Mouse (Mus musculus) myocyte (in vitro differentiated cells): ENCODE results near the gene Nwd2. TPM values are rescaled to one million over a fixed set of nuclear protein-coding genes. Genes with fewer than 3 reads are reported as not detected.

ENCODE experiments used
- H3K27me3 ChIP-seq: one replicate; pipeline ENCODE4 v1.6.1; 2011; ENCODE audit not compliant: control insufficient read depth, insufficient read depth, insufficient read length
- H3K36me3 ChIP-seq: one replicate; pipeline ENCODE4 v1.6.1; 2011; ENCODE audit not compliant: control insufficient read depth, insufficient read depth
- H3K4me2 ChIP-seq: one replicate; pipeline ENCODE4 v1.6.1; 2011; ENCODE audit warnings: low read depth, control low read depth
- H3K4me3 ChIP-seq: one replicate; pipeline ENCODE4 v1.5.1; 2011; ENCODE audit warnings: mild to moderate bottlenecking, control low read depth, moderate library complexity
- H3K79me2 ChIP-seq: one replicate; pipeline ENCODE4 v1.6.1; 2011; ENCODE audit not compliant: control insufficient read depth, insufficient read depth
- H3ac ChIP-seq: one replicate; pipeline ENCODE4 v1.6.1; 2011; ENCODE audit not compliant: control insufficient read depth, insufficient read length
- CEBPB ChIP-seq: IDR thresholded peaks from 2 replicates; pipeline ENCODE4 v1.6.1; 2011; ENCODE audit warnings: mild to moderate bottlenecking, moderate library complexity; ENCODE audit not compliant: poor library complexity, insufficient read depth, severe bottlenecking
- E2F4 ChIP-seq: IDR thresholded peaks from one replicate; pipeline ENCODE4 v1.6.1; 2011; ENCODE audit warnings: mild to moderate bottlenecking, control low read depth, moderate library complexity; ENCODE audit not compliant: insufficient read depth
- MAX ChIP-seq: IDR thresholded peaks from one replicate; pipeline ENCODE4 v1.6.1; 2011; ENCODE audit warnings: low read depth, mild to moderate bottlenecking, control low read depth
- MYOD1 ChIP-seq, 3 experiments: IDR thresholded peaks; one replicate each; pipeline ENCODE4 v1.6.1; 2011; ENCODE audit warnings: control low read depth in 2 of 3, low read depth in 2 of 3, mild to moderate bottlenecking in 2 of 3, moderate library complexity in 1 of 3; ENCODE audit not compliant: insufficient read length in 2 of 3, control insufficient read depth in 1 of 3
- MYOG ChIP-seq, 3 experiments: IDR thresholded peaks; one replicate each; pipeline ENCODE4 v1.6.1; 2011; ENCODE audit warnings: control low read depth in 2 of 3, low read depth in 2 of 3, mild to moderate bottlenecking in 2 of 3; ENCODE audit not compliant: insufficient read length in 2 of 3, control insufficient read depth in 1 of 3, insufficient read depth in 1 of 3
- POLR2A ChIP-seq: IDR thresholded peaks from one replicate; pipeline ENCODE4 v1.6.1; 2011; ENCODE audit warnings: low read depth, mild to moderate bottlenecking, control low read depth, moderate library complexity; ENCODE audit not compliant: insufficient read length
- POLR2AphosphoS2 ChIP-seq: IDR thresholded peaks from one replicate; pipeline ENCODE4 v1.6.1; 2011; ENCODE audit warnings: low read depth, control low read depth; ENCODE audit not compliant: insufficient read length
- REST ChIP-seq: IDR thresholded peaks from one replicate; pipeline ENCODE4 v1.6.1; 2011; ENCODE audit warnings: mild to moderate bottlenecking, control low read depth, moderate library complexity; ENCODE audit not compliant: insufficient read depth, insufficient read length
- SRF ChIP-seq: IDR thresholded peaks from one replicate; pipeline ENCODE4 v1.6.1; 2011; ENCODE audit warnings: low read depth; ENCODE audit not compliant: control insufficient read depth, insufficient read length
- TCF12 ChIP-seq: IDR thresholded peaks from one replicate; pipeline ENCODE4 v1.6.1; 2011; ENCODE audit warnings: mild to moderate bottlenecking, control low read depth; ENCODE audit not compliant: poor library complexity, insufficient read depth, severe bottlenecking
- TCF3 ChIP-seq: IDR thresholded peaks from one replicate; pipeline ENCODE4 v1.6.1; 2011; ENCODE audit warnings: low read depth, control low read depth; ENCODE audit not compliant: insufficient read length
- USF1 ChIP-seq: IDR thresholded peaks from one replicate; pipeline ENCODE4 v1.6.1; 2011; ENCODE audit warnings: low read depth, mild to moderate bottlenecking, control low read depth, moderate library complexity
- polyA plus RNA-seq: library from polyadenylated mRNA; unstranded; fragments of >200 nt; fragmentation: generic; extraction: Trizol; gene quantifications from one replicate; pipeline ENCODE4 v1.2.1, GENCODE M21; 2012; ENCODE audit warnings: missing spikeins

Nwd2 gene
- polyA plus RNA-seq: 0.01 TPM

DNA sequence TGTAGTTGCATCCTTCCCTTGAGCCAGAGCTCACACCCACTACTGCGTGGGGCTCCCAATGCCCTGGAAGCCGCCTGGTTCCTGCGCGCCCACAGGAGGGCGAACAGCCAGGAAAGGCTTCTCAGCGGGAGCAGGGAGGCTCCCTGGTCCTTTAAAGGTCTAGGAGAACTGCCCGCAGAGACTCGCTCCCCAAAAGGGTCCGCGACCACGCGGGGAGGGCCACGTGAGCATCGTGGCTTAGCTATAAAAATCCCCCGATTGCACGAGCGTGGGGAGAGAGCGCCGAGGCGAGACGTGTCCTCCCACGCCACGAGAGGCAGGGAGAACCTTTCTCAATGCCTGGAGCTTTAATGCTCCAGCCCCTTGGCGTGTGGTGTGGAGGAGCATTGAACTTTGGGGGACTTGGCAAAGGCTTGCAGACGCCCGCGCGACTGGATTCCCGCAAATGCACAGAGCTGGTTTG, at the start of gene Nwd2:
TSS of gene Nwd2 (plus strand) at position 33 of the 463 bp plus-strand sequence.
- TF ChIP-seq SRF: no peak
- TF ChIP-seq MYOD1 (IDR thresholded peaks at IDR 0.05; ENCODE audit: control insufficient read depth in 1 of 3, insufficient read length in 2 of 3, low read depth in 2 of 3): no peak
- no peak for TF ChIP-seq MAX
- no peak for TF ChIP-seq CEBPB
- TF ChIP-seq E2F4: no peak
- TF ChIP-seq TCF3: no peak
- no peak for TF ChIP-seq POLR2AphosphoS2
- TF ChIP-seq USF1: no peak
- no peak for TF ChIP-seq POLR2A
- TF ChIP-seq TCF12: no peak
- no peak for TF ChIP-seq MYOG (IDR thresholded peaks at IDR 0.05; ENCODE audit: control insufficient read depth in 1 of 3, insufficient read depth in 1 of 3, insufficient read length in 2 of 3, low read depth in 2 of 3)
- TF ChIP-seq REST: no peak
- Histone ChIP-seq H3K4me2 (no peak within 1 kb of the TSS), H3K27me3 (peaks cover 10% of the 10 kb centered on the region), H3K79me2 (no peaks in the 10 kb centered on the region), H3ac (no peak within 1 kb of the TSS), H3K4me3 (no peak within 1 kb of the TSS), H3K36me3 (no peaks in the 10 kb centered on the region)

DNA sequence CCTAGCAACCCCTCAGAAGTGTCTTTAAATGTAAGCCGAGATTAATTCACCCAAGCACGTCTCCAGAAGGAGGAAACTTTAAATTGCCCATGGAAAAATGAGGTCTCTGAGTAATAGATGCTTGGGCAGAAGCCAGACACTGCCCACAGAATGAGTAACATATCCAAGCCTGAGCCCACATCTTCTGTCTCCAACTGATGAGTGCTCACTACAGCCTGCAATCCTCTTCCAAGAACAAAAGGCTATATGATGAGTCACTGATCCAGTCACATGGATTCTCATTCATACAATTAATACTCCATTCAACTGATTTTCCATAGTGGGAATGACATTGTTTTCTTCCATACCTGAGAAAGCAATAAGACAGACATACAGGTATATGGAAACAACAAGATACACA, 41.5 kb upstream of the Nwd2 start:
- Histone ChIP-seq H3K36me3 (no peaks in the 10 kb centered on the region), H3K4me3 (no peak overlapping the region), H3K27me3 (no peaks in the 10 kb centered on the region), H3K4me2 (no peak overlapping the region), H3K79me2 (no peaks in the 10 kb centered on the region), H3ac (no peak overlapping the region)
- TF ChIP-seq E2F4 (no peak), REST (no peak), MYOD1 (IDR thresholded peaks at IDR 0.05; ENCODE audit: control insufficient read depth in 1 of 3, insufficient read length in 2 of 3, low read depth in 2 of 3) (no peak), CEBPB (peak; percentile 35; the same call in 1 of the 2 replicates), USF1 (peak; percentile 73)

DNA sequence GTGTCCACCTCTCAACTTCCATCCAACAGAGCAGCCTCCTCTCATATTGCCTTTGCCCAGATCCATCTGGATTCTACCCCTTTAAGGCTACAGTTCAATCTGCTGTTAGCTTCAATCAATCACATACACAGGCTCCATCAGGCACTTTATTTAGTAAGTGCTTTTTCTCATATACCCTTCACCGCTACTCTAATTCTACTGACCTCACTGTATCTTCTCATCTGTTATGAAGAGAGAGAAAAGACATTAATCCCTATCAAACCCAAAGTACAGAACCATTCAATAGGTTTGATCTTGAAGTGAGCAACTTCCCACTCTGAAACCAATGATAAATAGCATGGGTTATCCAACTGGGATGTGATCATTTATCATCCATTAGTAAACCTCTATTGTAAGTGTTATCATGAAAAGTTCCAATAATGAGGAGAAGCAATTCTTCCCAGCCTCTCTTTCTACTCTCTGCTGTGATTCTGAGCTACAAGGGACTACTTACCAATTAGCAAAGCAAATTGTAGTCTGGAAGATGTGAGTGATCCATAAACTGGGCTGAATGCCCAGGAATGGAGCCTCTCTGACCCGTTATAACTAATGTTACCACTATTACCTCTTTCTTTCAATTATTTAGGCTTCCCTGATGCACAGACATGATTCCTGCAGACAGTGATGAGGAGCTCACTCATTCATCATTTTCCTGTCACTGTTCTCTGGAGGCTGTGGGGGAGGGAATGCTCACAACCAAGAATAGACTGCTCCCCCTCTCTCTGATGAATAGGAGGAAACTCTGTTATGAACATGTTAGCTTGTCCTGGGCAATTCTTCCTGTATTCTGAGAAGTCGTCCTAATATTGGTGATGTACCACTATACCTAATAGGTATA, 31.9 kb upstream of the Nwd2 start:
- H3K4me2 ChIP-seq: no peak overlapping the region
- H3ac ChIP-seq: no peak overlapping the region
- H3K27me3 ChIP-seq: no peaks in the 10 kb centered on the region
- no peak for TF ChIP-seq USF1
- no peak for TF ChIP-seq TCF12
- TF ChIP-seq MAX: no peak
- no peak for TF ChIP-seq MYOG (IDR thresholded peaks at IDR 0.05; ENCODE audit: control insufficient read depth in 1 of 3, insufficient read depth in 1 of 3, insufficient read length in 2 of 3, low read depth in 2 of 3)
- TF ChIP-seq TCF3: no peak
- no peak for TF ChIP-seq REST
- TF ChIP-seq MYOD1 (IDR thresholded peaks at IDR 0.05; ENCODE audit: control insufficient read depth in 1 of 3, insufficient read length in 2 of 3, low read depth in 2 of 3): no peak
- no peak for TF ChIP-seq SRF
- no peak overlapping the region for H3K4me3 ChIP-seq
- H3K79me2 ChIP-seq: no peaks in the 10 kb centered on the region
- no peaks in the 10 kb centered on the region for H3K36me3 ChIP-seq

DNA sequence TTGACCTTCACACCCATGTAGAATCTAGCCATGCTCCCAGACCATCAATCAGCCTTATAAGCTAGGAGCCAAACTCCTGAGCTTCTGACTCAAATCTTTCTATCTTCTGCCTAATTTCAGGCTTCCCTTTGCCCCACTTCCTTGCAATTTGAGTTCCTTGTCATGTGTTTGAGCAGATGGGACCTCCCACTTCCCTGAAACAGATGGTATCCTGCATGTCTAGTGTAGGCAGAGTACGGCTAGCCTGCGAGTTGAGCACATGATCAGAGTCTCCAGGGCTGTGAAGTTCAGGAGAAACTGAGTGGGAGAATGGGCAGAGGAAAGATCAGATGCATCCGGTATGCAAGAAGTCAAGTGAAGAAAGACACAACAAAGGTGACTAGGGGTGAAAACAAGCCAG, 24.8 kb upstream of the Nwd2 start:
- Histone ChIP-seq H3ac (no peak overlapping the region), H3K36me3 (no peaks in the 10 kb centered on the region), H3K27me3 (no peaks in the 10 kb centered on the region), H3K79me2 (no peaks in the 10 kb centered on the region), H3K4me3 (no peak overlapping the region), H3K4me2 (no peak overlapping the region)
- TF ChIP-seq TCF3: no peak
- no peak for TF ChIP-seq MYOG (IDR thresholded peaks at IDR 0.05; ENCODE audit: control insufficient read depth in 1 of 3, insufficient read depth in 1 of 3, insufficient read length in 2 of 3, low read depth in 2 of 3)
- TF ChIP-seq CEBPB: no peak
- TF ChIP-seq POLR2A: no peak
- no peak for TF ChIP-seq REST
- no peak for TF ChIP-seq E2F4
- TF ChIP-seq TCF12: no peak
- no peak for TF ChIP-seq USF1
- TF ChIP-seq SRF: no peak
- no peak for TF ChIP-seq POLR2AphosphoS2
- no peak for TF ChIP-seq MAX
